Mouse (Mus musculus) mature B cell (primary cell): ENCODE results near the gene Abcd2.

ENCODE experiments used
- in situ Hi-C: fragments of 300-500 bp; cut with MboI; formaldehyde crosslinking; loops from 2 replicates; pipeline ENCODE4 v1.14.3; 2019

Gene Abcd2

DNA sequence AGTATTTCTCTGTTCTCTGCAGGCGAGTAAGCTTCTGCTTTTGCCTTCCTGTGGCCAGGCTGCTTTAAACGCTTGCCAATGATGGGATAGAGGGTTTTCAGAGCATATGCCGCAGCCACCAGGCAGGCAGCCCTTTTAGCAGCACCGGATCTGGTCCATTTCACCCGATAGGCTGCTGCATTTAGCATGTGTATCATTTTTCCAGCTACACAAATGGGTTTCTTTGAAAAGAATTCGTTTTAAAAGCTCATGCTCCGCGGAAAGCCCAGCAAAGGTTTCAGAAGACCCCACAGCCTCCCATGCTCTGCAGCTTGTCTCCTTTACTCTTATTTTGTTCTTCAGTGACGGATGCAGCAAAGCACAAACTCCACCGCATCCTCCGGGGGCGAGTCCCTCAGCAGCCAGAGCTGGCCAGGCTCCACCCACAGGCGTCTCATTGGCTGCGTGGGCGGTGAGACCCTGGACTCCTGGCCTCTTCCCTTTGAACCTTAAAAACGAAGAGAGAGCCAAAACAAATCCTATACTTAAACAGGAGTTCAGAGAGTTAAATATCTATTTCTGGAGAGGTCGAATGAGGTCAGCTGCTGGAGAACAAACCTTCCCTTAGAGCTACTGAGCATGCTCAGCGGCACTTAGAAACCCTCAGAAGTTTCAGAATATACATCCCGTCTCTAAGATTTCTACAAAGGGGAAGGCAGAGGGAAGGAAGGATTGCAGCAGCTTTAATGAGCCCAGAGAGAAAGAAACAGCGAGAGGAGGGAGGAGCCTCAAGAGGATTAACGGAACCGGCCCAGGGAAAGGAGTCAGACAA, at the start of gene Abcd2:
Abcd2 (minus strand) TSS at position 388 of the 811 bp plus-strand sequence.
- in situ Hi-C loops = no loop called here

DNA sequence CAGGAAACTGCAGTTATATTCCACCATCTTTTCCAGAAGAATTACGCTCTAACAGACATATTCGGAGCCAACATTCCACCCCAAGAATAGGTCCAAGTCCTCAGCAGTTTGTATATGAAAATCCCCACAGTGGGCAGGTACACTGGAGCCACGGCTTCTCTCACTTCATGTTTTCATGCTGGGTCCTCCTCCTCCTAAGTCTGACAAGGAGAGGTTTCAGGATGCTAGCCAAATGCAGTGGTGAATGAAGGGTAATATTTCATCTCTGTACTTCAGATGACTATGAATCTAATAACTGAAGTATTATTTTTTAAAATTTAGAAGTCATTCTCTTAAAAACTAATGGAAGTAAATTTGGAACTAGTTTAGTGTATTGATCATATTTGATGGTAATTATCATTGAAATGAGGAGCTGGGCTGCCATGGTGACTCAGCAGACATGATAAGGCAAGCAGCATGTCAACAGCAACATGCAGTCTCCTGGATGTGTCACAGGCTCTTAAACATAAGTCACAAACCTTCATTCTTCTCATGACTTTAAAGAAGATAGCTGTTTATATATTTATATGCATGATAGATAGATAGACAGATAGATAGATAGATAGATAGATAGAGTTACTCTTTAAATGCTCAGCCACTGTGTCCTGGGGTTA, 49.2 kb upstream of the Abcd2 start:
- in situ Hi-C loops = no loop called here

- in situ Hi-C loops = no loop called here
Observed at GRCm38 (mm10) chr15:91237294-91237693, 45.7 kb upstream of the Abcd2 start.

GRCm38 (mm10) chr15:91206518-91206917, 14.9 kb upstream of the Abcd2 start:
- in situ Hi-C loops = no loop called here

DNA sequence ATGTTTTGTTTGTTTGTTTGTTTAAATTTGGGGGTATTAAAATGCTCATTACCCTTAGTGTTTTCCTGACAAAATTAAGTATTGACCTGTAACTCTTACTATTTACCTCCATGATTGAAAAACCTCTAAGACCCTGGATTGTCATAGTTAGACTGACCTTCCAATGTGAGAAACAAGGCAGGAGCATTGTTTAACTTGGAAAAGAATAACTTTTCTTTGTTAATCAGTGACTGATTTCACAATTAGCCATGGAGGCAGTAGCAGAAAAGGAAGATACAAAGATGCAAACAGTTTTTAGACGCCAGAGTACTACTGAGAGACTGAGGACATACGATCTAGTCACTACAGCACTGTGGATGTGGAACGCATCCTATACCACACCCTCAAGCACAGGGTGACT, 11.9 kb upstream of the Abcd2 start:
- in situ Hi-C loops = no loop called here

DNA sequence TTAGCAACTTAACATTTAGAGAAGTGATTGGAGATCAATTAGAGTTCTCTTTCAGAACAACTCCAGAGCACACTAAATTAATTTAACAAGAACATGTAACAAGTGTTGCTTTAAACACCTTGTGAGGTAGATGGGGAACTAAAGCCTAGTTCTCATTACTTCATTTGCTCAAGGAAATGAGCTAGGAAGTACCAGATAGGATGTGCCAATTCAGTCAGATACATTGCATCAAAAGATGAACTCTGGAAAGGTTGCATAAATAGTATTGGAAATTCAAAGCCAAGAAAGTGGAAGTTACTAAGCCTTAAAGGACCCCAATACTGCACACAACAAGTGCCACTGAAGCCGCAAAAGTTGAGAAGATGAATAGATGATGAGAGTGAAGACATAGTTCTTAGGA, 10.9 kb upstream of the Abcd2 start:
- in situ Hi-C loops = no loop called here

- in situ Hi-C loops = no loop called here
Observed at GRCm38 (mm10) chr15:91200833-91201232, 9.2 kb upstream of the Abcd2 start.

- in situ Hi-C loops = no loop called here
Observed at GRCm38 (mm10) chr15:91199256-91199905, 7.8 kb upstream of the Abcd2 start, which contains the start of gene CN725425. Gene CN725425 (plus strand): TSS chr15:91199494.

DNA sequence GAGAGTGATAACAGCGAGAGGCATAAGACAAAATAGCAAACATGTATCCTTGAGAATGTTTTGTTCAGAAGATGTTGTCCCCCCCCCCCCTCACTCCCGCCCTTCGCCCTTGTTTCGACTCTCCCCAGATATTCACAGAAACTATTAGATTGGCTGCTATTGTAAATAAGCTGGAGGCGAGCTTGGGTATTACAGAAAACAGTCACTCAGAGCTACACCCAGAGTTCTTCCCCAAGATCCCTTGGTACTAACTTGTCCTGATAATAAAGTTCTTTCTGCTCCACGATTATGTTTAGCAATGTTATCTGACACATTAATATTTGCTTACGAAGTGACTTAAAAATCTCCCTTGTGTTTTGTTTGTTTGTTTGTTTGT, 612 bp upstream of the Abcd2 start:
- in situ Hi-C loops = no loop called here

GRCm38 (mm10) chr15:91190519-91191207, 936 bp downstream of the Abcd2 start:
- in situ Hi-C loops = no loop called here

GRCm38 (mm10) chr15:91190026-91190425, 1.6 kb downstream of the Abcd2 start:
- in situ Hi-C loops = no loop called here

DNA sequence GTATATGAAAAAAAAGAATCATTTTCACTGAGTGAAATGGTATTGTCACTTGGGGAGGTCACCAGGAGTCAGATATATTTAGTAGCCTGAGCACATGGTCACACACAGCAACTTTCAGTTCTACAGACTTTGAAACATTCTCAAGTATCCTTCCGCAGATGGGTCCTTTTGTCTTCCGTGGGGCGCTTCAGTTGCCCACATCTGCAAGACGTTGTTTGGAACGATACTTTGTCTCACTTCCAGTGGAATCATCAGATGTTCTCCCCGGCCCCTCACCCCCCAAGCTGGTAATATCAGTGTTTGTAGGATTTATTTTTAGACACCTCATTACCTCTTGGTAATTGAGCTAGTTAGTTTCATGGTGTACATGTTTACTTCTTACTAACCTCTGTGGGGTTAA, 5.2 kb downstream of the Abcd2 start:
- in situ Hi-C loops = no loop called here

DNA sequence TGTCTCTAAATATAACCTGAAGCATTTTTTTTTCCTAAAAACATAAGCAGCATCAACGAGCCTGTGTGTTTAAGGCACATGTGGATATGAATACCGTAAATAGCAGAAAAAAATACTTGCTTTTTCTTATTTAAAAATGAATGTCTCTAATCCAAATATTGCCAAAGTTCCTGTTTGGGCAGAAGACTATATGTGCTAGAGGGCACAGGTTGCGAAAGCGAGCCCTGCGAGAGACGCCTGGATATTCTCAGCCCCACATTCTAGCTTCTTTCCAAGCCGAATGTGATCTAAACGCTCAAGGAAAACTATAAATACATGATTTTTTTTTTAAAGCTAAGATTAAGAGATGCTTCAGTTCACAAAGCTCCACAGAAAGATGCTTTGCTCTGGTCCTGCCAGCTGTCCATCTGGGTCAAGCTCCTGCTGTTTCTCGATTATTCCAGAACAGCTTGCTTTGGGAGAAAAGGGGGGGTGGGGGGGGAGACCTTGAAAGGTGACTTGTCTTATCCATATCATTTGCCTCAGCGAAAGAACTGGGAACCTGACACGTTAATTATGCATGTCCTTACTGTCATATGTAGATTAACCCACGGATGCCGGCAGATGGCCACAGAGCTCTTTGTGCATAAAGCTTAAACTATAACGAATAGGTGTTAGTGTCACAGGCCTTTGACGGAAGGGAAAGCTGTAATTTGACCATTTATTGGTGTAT, 11.5 kb downstream of the Abcd2 start:
- in situ Hi-C loops = no loop called here

DNA sequence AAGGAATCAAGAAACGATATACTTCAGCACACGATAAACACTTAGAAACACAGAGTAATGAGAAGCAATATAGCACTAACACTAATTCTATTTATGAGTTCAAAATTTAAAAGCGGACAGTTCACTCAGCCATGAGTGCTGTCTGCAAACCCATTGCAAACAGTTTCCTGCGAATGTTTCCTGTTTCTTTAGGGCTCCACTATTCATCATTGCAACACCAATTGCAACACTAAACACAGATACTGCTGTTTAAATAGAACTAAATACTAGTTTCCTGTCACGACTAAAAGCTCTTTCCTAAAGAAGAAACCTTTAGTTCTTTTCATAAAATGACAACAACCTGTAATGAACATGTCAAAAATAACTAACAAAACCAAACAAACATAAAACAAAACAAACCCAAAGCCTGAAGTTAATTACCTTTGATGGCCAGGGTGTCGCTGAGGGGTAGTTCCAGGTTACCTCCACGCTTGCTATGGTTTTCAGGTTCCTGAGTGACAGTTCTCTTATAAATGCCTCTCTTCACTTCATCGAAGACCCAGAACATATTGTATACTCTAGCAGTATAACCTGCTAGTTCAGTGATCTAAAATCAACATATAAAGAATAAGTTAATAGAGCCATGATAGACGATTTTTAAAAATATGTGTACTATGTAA, 12.8 kb downstream of the Abcd2 start:
- in situ Hi-C loops = no loop called here

DNA sequence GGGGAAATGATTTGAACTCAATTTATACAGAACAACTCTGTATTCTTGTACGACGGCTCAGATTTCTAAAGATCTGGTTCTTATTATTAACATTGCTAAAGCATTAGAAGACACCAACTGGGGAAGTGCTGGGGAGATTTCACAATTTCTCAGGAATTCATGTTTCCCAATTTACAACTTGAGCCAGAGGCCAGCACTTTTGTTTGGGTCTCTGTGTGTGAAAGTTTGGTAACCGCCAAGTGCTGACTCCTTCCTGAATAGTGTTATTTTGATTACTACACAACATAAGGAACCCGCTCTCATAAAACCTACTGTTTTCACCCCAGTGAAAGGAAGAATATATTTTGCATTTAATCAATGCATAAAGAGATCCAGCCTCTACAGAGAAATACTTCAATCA, 19.4 kb downstream of the Abcd2 start:
- in situ Hi-C loops = no loop called here

DNA sequence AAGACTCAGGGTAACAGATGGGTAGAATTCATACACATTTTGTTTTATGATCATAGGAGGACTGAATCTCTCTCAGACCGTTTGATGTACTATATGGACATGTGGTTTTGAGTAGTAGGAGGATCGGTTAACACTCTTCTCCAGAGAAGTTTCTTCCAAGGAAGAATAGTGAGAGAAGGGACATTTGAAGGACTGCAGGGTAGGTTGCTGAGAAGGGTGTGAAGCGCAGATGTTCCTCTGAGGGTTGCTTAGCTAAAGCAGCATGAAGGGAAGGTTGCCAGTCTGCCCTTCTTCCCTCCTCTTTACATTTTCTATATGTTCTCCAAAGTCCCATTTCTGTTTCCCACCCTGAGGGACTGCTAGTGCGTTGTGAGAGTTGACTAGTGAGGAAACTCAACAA, 20.3 kb downstream of the Abcd2 start:
- in situ Hi-C loops = no loop called here

- in situ Hi-C loops = no loop called here
Observed at GRCm38 (mm10) chr15:91170602-91171328, 20.8 kb downstream of the Abcd2 start.

GRCm38 (mm10) chr15:91167850-91168562, 23.6 kb downstream of the Abcd2 start:
- in situ Hi-C loops = no loop called here

DNA sequence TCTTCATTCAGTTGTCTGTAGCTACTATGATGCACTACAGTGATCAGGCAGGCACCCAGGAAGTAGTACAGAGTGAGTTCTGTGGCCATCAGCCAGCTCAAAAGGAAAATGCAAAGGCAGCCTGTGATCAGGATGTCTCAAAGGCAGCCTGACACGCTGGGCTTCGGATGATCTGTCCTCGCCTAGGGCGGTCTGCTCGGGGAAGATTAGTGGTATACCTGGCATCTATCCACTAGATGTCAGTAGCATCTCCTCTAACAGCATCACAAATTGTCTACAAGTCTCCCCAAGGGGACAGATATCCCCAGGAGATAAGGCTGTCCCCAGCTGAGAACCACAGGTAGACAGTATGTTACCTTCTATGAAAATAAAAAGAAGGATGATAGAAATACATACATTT, 26.6 kb downstream of the Abcd2 start:
- in situ Hi-C loops = no loop called here

GRCm38 (mm10) chr15:91163454-91163853, 28.1 kb downstream of the Abcd2 start:
- in situ Hi-C loops = no loop called here
